Mouse (Mus musculus): Measurements from ENCODE around the gene Carmil2.

DNA sequence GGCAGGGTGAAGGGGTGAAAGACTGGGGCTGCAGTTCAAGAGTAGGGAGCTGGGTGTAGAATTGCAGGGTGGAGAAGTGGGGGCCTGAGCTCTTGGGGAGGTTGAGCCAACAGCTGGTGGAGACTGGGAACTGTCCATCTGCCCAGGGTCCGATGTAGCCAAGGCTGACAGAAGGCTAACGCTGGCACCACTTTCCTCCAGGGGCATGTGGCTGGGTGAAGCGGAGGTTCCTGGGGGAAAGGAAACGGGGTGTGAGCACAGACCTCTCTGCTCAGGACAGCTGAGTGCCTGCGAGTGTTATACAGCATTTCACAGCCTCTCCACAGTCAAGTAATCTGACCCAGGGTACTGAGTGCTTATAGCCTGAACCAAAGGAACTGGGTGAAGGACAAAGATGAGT, 12.7 kb downstream of the Carmil2 start:
- TF ChIP-seq CTCF (IDR thresholded peaks at IDR 0.05 in 2 of 3, conservative IDR thresholded peaks at IDR 0.05 in 1 of 3; ENCODE audit: control insufficient read depth in 1 of 3, insufficient read depth in 1 of 3, low read depth in 2 of 3, low read length in 3 of 3, poor library complexity in 1 of 3, severe bottlenecking in 1 of 3) = no peak
- TF ChIP-seq POLR2A (IDR thresholded peaks at IDR 0.05; ENCODE audit: control insufficient read depth in 1 of 2, insufficient read depth in 1 of 2, low read depth in 1 of 2, low read length in 2 of 2, poor library complexity in 1 of 2) = no peak
- no peak for TF ChIP-seq NRF1 (IDR thresholded peaks at IDR 0.05; ENCODE audit: insufficient read depth, low read depth, low read length, poor library complexity, severe bottlenecking)

All from MEL (cell line).